Mouse (Mus musculus) bone marrow macrophage, adult 2 months (primary cell): Measurements from ENCODE around the gene Sorcs2. TPM values are rescaled to one million over a fixed set of nuclear protein-coding genes. Genes with fewer than 3 reads are reported as not detected.

Experiments
- H3K27ac ChIP-seq: 2 replicates; pipeline ENCODE4 v1.5.1; 2012; ENCODE audit warnings: low read depth, low read length; ENCODE audit not compliant: insufficient read depth
- H3K4me1 ChIP-seq: 2 replicates; pipeline ENCODE4 v1.6.1; 2012; ENCODE audit warnings: low read length; ENCODE audit not compliant: control insufficient read depth, insufficient read depth
- H3K4me3 ChIP-seq: 2 replicates; pipeline ENCODE4 v1.5.1; 2012; ENCODE audit warnings: mild to moderate bottlenecking, low read length, moderate library complexity; ENCODE audit not compliant: insufficient read depth
- CTCF ChIP-seq: IDR thresholded peaks from 2 replicates; pipeline ENCODE4 v1.5.1; 2012; ENCODE audit warnings: low read depth, mild to moderate bottlenecking, low read length, moderate library complexity
- POLR2A ChIP-seq: IDR thresholded peaks from 2 replicates; pipeline ENCODE4 v1.6.1; 2012; ENCODE audit warnings: mild to moderate bottlenecking, low read depth, low read length, borderline replicate concordance
- polyA plus RNA-seq: library from polyadenylated mRNA; stranded (reverse); fragments of >200 nt; gene quantifications from 2 replicates; pipeline ENCODE4 v1.2.4, GENCODE M21; 2012; ENCODE audit not compliant: missing spikeins, insufficient read depth, insufficient read length

Gene Sorcs2
- polyA plus RNA-seq, 1 experiment, result 0.31 TPM

DNA sequence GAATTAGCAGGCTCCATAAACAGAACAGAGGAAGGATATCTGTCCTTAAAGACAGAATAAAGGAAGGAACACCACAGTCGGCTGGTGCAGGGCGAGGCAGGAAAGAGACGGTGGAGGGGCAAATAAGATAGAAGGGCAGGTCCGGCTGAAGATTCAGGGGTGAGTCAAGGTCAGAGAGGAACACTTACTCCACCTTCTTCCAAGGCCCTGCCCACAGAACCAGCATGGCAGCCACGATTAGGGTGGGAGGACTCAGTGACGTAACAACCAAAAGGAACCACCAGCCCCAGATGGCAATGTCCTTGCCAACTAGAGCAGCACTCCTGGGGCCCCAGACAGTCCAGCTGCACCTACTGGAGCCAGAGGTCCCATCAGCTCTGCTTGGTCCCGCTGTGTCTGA lies 36.2 kb downstream of the Sorcs2 start:
- H3K4me3 ChIP-seq, result no peak overlapping the region
- no peak for TF ChIP-seq CTCF
- TF ChIP-seq POLR2A, result no peak
- no peaks in the 10 kb centered on the region for H3K4me1 ChIP-seq

DNA sequence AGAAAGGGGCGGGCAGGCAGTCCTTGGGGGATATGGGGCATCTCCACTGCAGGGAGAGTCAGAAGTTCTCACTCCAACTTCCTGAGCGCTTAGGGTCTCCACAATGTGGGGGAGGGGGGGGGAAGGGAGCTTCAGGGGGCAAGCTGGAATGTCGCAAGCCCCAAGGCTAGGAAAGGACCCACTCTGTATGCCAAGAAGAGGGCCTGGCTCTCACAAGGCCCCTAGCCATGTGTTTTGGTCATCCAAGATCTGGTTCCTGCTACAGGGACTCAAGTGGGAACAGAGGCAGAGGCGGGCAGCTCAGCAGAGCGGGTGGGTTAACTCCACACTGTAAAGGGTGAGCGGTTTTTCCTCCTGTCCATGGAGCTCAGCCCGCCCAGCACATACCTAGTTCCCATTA lies 37.6 kb downstream of the Sorcs2 start:
- no peaks in the 10 kb centered on the region for H3K4me1 ChIP-seq
- no peak overlapping the region for H3K4me3 ChIP-seq
- H3K27ac ChIP-seq, result no peak overlapping the region
- TF ChIP-seq CTCF (no peak), POLR2A (no peak)

More for the DNA sequence above, 36.2 kb downstream of the Sorcs2 start:
- H3K27ac ChIP-seq, result no peak overlapping the region

GRCm38 (mm10) chr5:36359535-36360243 lies 38.2 kb downstream of the Sorcs2 start:
- Histone ChIP-seq H3K4me1 (no peaks in the 10 kb centered on the region), H3K4me3 (no peak overlapping the region), H3K27ac (no peak overlapping the region)
- no peak for TF ChIP-seq CTCF
- no peak for TF ChIP-seq POLR2A

- Histone ChIP-seq H3K27ac (no peak overlapping the region), H3K4me1 (no peaks in the 10 kb centered on the region), H3K4me3 (no peak overlapping the region)
- no peak for TF ChIP-seq POLR2A
- no peak for TF ChIP-seq CTCF
Observed at GRCm38 (mm10) chr5:36358161-36358560, 39.8 kb downstream of the Sorcs2 start.

DNA sequence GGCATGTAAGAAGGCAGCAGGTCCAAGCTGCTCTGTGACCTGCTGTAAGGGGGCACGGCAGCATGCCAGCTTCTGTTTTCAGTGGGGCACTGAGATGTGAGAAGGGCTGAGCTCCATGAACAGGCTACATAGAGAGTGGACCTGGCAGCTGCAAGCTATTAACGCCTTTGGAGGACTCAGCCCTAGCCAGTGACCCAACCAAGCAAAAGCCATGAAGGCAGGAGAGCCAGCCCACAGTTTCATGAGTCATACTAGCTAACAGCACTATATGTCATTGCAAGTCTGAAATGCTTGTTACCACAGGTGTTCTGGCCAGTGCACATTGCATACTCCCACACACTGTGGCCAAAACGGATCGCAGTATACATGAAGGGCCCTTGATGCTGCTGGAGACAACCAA lies 41.3 kb downstream of the Sorcs2 start:
- Histone ChIP-seq H3K27ac (no peak overlapping the region), H3K4me3 (no peak overlapping the region)
- TF ChIP-seq POLR2A (no peak), CTCF (no peak)

GRCm38 (mm10) chr5:36355683-36356082 lies 42.3 kb downstream of the Sorcs2 start:
- no peak for TF ChIP-seq CTCF
- TF ChIP-seq POLR2A, result no peak
- Histone ChIP-seq H3K4me3 (no peak overlapping the region), H3K27ac (no peak overlapping the region), H3K4me1 (no peaks in the 10 kb centered on the region)

More for the DNA sequence above, 41.3 kb downstream of the Sorcs2 start:
- H3K4me1 ChIP-seq, result no peaks in the 10 kb centered on the region

DNA sequence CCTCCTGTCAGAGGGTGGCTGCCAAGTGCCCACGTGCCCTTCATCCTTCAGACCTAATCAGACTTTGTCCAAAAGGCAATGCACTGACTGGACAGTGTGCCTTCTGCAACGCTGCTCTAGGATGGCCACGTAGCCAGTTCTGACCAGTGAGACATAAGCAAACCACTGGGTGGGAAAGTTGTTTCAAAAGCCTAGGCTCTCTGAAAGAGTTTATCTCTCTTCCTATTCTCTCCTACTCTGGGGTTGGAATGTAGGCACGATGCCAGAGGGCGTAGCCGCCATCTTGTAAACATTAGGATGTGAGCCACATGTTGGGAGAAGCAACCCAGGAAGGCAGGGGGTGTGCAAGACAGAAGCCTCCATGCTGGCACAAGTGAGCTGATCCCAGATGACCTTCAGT lies 44.3 kb downstream of the Sorcs2 start:
- H3K4me3 ChIP-seq, result no peak overlapping the region
- no peak overlapping the region for H3K27ac ChIP-seq
- no peaks in the 10 kb centered on the region for H3K4me1 ChIP-seq
- no peak for TF ChIP-seq POLR2A
- no peak for TF ChIP-seq CTCF

DNA sequence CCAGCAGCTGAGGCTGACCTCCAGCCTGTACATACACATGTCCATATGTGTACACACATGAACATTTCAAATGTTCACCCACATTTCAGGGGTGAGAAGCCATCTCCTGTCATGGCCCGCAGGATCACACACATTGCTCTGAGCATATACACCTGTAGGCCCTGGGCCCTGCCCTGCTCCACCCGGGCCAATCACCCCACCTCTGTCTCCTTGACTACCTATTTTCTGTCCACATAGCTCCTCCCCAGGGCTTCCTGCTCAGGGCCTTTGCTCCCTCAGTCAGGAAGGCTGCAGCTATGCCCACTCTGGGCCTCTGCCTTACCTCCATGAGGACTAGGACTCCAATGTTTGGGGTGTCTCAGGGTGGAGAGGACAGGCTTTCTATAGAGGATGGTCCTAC lies 44.7 kb downstream of the Sorcs2 start:
- Histone ChIP-seq H3K27ac (no peak overlapping the region), H3K4me1 (no peaks in the 10 kb centered on the region)
- TF ChIP-seq POLR2A (no peak), CTCF (no peak)

GRCm38 (mm10) chr5:36346698-36347097 lies 51.2 kb downstream of the Sorcs2 start:
- TF ChIP-seq POLR2A, result no peak
- TF ChIP-seq CTCF, result no peak
- no peak overlapping the region for H3K27ac ChIP-seq
- no peaks in the 10 kb centered on the region for H3K4me1 ChIP-seq
- H3K4me3 ChIP-seq, result no peak overlapping the region

More for the DNA sequence above, 44.7 kb downstream of the Sorcs2 start:
- H3K4me3 ChIP-seq, result no peak overlapping the region

DNA sequence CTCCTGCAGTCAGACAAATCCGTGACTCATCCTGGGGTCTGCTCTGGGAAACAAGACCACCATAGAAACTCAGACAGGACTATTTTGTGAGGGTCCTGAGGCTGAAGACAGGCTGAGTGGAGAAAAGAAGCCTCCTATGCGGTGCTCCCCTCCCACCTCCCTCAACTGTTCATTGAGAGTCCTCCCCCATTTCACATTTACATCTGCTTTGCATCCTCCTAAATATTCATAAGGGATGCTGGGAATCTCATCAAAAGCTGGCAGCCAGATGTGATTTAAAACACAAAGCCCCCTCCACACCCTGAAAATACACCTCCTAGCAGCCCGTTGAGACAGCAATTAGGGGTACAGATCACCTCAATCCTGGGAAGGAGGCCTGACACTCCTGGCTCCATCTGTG lies 58.7 kb downstream of the Sorcs2 start:
- no peak overlapping the region for H3K4me3 ChIP-seq
- TF ChIP-seq CTCF, result no peak
- no peak for TF ChIP-seq POLR2A
- H3K4me1 ChIP-seq, result no peaks in the 10 kb centered on the region
- H3K27ac ChIP-seq, result no peak overlapping the region
